Mouse (Mus musculus) ES-Bruce4 (cell line): ENCODE data around the gene Pou2f3. TPM values are rescaled to one million over a fixed set of nuclear protein-coding genes. Genes with fewer than 3 reads are reported as not detected.

Experiments
- H3K27ac ChIP-seq: 2 replicates; pipeline ENCODE4 v1.5.1; 2012; ENCODE audit warnings: low read length, inconsistent platforms; ENCODE audit not compliant: insufficient read depth
- H3K27me3 ChIP-seq: 2 replicates; pipeline ENCODE4 v1.6.1; 2012; ENCODE audit warnings: mild to moderate bottlenecking, low read length, inconsistent platforms; ENCODE audit not compliant: control insufficient read depth, poor library complexity, insufficient read depth, severe bottlenecking
- H3K36me3 ChIP-seq: 2 replicates; pipeline ENCODE4 v1.6.1; 2012; ENCODE audit warnings: inconsistent platforms, mild to moderate bottlenecking, low read length, moderate library complexity; ENCODE audit not compliant: control insufficient read depth, poor library complexity, insufficient read depth, severe bottlenecking
- H3K4me1 ChIP-seq: one replicate; pipeline ENCODE4 v1.8.1; 2011; ENCODE audit warnings: low read length; ENCODE audit not compliant: control insufficient read depth, insufficient read depth
- H3K4me3 ChIP-seq: 2 replicates; pipeline ENCODE4 v1.5.1; 2011; ENCODE audit warnings: low read depth, mild to moderate bottlenecking, low read length
- H3K9ac ChIP-seq: 2 replicates; pipeline ENCODE4 v1.6.1; 2012; ENCODE audit warnings: low read depth, mild to moderate bottlenecking, inconsistent platforms; ENCODE audit not compliant: poor library complexity, severe bottlenecking
- H3K9me3 ChIP-seq: replicated peaks from 2 replicates; pipeline ENCODE4 v1.6.1; 2012; ENCODE audit warnings: mild to moderate bottlenecking, low read length, inconsistent platforms; ENCODE audit not compliant: control insufficient read depth, poor library complexity, insufficient read depth, severe bottlenecking
- CTCF ChIP-seq: IDR thresholded peaks from one replicate; pipeline ENCODE4 v1.8.1; 2011; ENCODE audit warnings: low read depth, low read length
- EP300 ChIP-seq: IDR thresholded peaks from 2 replicates; pipeline ENCODE4 v1.6.1; 2011; ENCODE audit warnings: low read depth, low read length; ENCODE audit not compliant: insufficient read depth
- POLR2A ChIP-seq: IDR thresholded peaks from one replicate; pipeline ENCODE4 v1.8.1; 2011; ENCODE audit warnings: low read length; ENCODE audit not compliant: insufficient read depth
- polyA plus RNA-seq: library from polyadenylated mRNA; stranded (reverse); fragments of >200 nt; gene quantifications from 2 replicates; pipeline ENCODE4 v1.2.4, GENCODE M21; 2011; ENCODE audit warnings: low read depth; ENCODE audit not compliant: missing spikeins, insufficient read depth, insufficient read length

Pou2f3 gene
- polyA plus RNA-seq, 1 experiment, result 2.4 TPM

DNA sequence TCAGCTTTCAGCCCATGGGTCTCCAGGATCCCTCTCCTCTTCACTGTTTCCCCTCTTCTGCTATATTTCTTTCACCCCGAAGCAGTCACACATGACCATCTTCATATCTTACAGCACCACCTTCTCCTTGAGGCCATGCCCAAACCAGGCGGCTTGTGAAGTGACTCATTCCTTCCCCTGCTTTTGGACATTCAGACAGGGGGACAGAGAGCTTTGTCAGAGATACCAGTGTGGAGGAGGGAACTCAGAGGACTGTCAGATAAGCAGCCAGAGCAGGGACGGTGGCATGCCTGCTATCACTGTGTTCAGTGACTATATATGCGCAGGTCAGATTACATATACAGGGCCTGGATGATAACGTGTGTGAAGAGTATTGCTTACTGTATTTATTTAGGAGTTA lies 24.3 kb upstream of the Pou2f3 start:
- H3K36me3 ChIP-seq, result no peaks in the 10 kb centered on the region
- TF ChIP-seq POLR2A (no peak), CTCF (no peak), EP300 (no peak)
- H3K4me1 ChIP-seq, result no peaks in the 10 kb centered on the region

DNA sequence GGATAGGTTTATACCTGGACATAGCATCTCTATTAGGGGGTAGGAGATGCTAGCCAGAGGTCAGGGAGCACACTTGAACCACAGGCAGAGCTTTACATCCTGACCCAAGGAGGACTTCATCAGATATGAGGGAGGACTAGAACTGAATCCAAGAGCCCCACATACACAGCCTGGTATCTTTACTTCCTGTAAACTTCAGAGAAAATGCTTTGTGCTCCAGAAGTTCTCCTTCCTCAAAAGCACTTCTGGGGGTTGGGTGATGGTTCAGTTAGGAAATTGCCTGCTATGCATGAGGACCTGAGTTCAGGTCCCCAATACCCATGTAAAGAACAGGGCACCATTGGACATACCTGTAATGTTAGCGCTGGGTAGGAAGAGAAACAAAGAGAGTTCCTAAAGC lies 23.3 kb upstream of the Pou2f3 start:
- H3K4me3 ChIP-seq, result no peak overlapping the region
- H3K4me1 ChIP-seq, result no peaks in the 10 kb centered on the region
- H3K36me3 ChIP-seq, result no peaks in the 10 kb centered on the region
- H3K9me3 ChIP-seq, result no peaks in the 10 kb centered on the region
- H3K9ac ChIP-seq, result no peak overlapping the region
- no peak for TF ChIP-seq EP300
- no peak for TF ChIP-seq CTCF
- TF ChIP-seq POLR2A, result no peak
- H3K27me3 ChIP-seq, result peaks cover 5% of the 10 kb centered on the region; the same call in 1 of the 2 replicates
- H3K27ac ChIP-seq, result no peak overlapping the region

More for the DNA sequence above, 24.3 kb upstream of the Pou2f3 start:
- no peak overlapping the region for H3K9ac ChIP-seq
- H3K4me3 ChIP-seq, result no peak overlapping the region
- no peak overlapping the region for H3K27ac ChIP-seq
- H3K9me3 ChIP-seq, result no peaks in the 10 kb centered on the region
- H3K27me3 ChIP-seq, result peaks cover 8% of the 10 kb centered on the region; the same call in 1 of the 2 replicates

DNA sequence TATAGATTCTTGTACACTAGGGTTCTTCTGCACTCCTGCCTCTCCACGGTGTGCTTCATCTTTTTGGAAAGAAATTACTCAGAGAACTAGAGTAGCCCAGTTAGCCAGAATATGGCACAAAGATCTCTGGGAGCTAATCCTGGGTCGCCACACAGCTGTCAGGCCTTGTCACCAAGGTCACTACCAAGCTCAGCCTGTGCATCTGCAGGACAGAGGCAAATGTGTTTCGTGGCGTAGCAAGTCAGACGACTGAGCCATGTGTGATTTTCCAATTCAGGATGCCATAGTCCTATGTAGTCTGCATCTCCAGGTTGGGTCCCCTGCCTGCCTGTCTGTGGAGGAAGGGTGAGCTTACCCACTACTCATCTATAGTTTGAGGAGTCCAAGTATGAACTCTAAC lies 22.9 kb upstream of the Pou2f3 start:
- Histone ChIP-seq H3K36me3 (no peaks in the 10 kb centered on the region), H3K4me3 (no peak overlapping the region), H3K9me3 (no peaks in the 10 kb centered on the region), H3K27ac (no peak overlapping the region), H3K9ac (no peak overlapping the region), H3K4me1 (no peaks in the 10 kb centered on the region), H3K27me3 (peaks cover 2% of the 10 kb centered on the region; the same call in 1 of the 2 replicates)
- TF ChIP-seq CTCF, result no peak
- TF ChIP-seq EP300, result no peak
- no peak for TF ChIP-seq POLR2A

DNA sequence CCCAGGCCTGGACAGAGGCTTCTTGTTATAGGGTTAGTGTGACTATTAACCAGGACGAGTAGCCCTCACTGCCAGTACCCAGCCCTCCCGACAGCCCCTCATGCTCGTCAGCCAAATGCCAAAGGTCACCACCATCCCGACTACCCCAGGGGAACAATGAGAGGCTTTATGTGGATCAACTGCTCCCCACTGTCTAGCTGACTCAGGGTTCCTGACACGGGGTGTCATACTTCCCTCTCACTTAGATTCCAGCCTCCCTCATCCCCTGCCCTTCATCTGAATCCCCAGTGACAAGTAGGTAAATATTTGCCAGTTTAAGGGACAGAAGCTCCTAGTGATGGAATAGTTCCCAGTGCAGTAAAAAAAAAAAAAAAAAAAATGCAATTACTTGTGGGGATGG lies 22.1 kb upstream of the Pou2f3 start:
- H3K4me1 ChIP-seq, result no peaks in the 10 kb centered on the region
- H3K27me3 ChIP-seq, result no peaks in the 10 kb centered on the region
- no peak overlapping the region for H3K9ac ChIP-seq
- H3K36me3 ChIP-seq, result no peaks in the 10 kb centered on the region
- H3K4me3 ChIP-seq, result no peak overlapping the region
- no peaks in the 10 kb centered on the region for H3K9me3 ChIP-seq
- TF ChIP-seq CTCF (no peak), POLR2A (no peak), EP300 (no peak)
- no peak overlapping the region for H3K27ac ChIP-seq

DNA sequence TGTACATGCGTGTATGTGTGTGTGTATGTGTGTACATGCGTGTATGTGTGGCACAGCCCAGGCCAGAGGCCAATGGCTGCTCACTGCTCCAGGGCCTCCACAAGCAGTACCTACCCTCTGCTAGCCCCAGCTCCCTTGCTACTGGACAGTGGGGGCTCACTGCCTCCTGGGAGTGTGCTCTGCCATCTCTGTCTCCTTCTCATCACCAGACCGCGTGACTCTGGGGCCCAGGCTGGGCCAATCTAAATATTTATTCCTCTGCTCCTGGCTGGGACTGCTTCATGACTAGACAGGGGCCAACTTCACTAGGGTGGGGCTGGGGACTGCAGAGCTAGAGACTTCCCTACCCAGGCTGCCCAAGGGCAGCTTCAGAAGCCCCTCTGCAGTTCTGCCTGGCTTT lies 21.6 kb upstream of the Pou2f3 start:
- TF ChIP-seq POLR2A, result no peak
- TF ChIP-seq EP300, result no peak
- no peak for TF ChIP-seq CTCF
- H3K36me3 ChIP-seq, result no peaks in the 10 kb centered on the region
- H3K27ac ChIP-seq, result no peak overlapping the region
- no peaks in the 10 kb centered on the region for H3K27me3 ChIP-seq
- H3K4me1 ChIP-seq, result no peaks in the 10 kb centered on the region
- H3K9me3 ChIP-seq, result no peaks in the 10 kb centered on the region
- no peak overlapping the region for H3K9ac ChIP-seq
- H3K4me3 ChIP-seq, result no peak overlapping the region

DNA sequence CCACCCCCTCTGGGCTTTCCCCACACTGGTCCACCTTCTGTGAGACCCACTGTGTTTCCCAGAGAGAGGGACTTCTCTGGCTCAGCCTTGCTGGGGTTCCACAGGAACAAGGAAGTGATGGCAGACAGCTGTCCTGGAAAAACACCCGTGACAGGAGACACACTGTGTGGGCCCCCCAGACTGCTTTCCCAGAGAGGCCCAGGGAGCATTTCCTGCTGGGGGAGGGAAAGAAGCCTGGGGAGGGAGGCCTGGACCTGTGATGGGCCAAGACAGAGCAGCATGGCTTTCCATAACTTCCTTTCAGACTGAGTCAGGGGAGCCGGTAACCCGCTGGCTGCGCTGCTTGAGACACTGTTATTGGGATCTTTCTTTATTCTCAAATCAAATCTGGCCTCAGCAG lies 20.7 kb upstream of the Pou2f3 start:
- Histone ChIP-seq H3K4me3 (no peak overlapping the region), H3K9me3 (no peaks in the 10 kb centered on the region), H3K27me3 (no peaks in the 10 kb centered on the region), H3K4me1 (no peaks in the 10 kb centered on the region), H3K9ac (no peak overlapping the region), H3K36me3 (no peaks in the 10 kb centered on the region), H3K27ac (no peak overlapping the region)
- TF ChIP-seq EP300, result no peak
- TF ChIP-seq CTCF, result no peak
- no peak for TF ChIP-seq POLR2A
